Mouse (Mus musculus) brain, embryonic 14.5 days (tissue): Measurements from ENCODE around the gene Nfkbib.

ENCODE experiments used
- CTCF ChIP-seq: fragments of 200-500 bp; IDR thresholded peaks from 2 replicates; pipeline ENCODE4 v1.5.1; 2012; ENCODE audit warnings: inconsistent platforms, mild to moderate bottlenecking, moderate library complexity, borderline replicate concordance; ENCODE audit not compliant: insufficient read depth, insufficient read length; ENCODE audit errors: extremely low read depth
- POLR2A ChIP-seq: fragments of 200-500 bp; IDR thresholded peaks from 2 replicates; pipeline ENCODE4 v1.6.1; 2012; ENCODE audit warnings: mild to moderate bottlenecking, inconsistent platforms, borderline replicate concordance; ENCODE audit not compliant: poor library complexity, insufficient read depth, insufficient read length, severe bottlenecking; ENCODE audit errors: extremely low read depth

- no peak for TF ChIP-seq POLR2A
- no peak for TF ChIP-seq CTCF
Observed at GRCm38 (mm10) chr7:28724613-28725012, 42.7 kb downstream of the Nfkbib start.
